In the genomic region with DNA sequence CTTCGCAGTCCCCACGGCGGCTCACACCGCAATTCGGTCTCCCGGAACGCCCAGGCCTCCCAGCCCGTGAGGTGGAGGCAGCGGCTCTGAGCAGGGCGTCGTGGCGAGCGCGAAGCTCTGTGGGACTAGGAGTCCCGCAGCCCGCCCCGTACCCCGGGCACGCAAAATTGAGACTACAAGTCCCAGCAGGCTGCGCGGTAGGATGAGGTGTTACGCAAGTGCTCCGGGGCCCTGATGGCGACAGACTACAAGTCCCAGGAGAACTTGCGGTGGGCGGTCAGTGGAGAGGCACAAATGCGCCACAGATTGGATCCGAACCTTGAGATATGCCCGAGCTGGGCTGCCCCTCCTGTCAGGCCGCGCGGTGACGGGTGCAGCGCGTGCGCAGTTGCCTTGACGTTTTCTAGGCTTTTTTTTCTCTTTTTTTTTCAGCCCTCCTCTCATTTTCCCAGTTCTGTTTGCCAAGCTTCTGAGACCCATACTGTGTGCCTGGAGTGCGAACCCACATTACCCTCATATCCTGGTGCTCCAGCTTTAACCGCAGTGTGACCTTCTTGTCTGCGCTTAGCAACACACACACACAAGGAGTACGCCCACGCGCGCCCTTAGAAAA, we compare ENCODE assay signal across 8 mouse cellular contexts. TPM values are rescaled to one million over a fixed set of nuclear protein-coding genes. Genes with fewer than 3 reads are reported as not detected.
DNase-seq lines count a peak whose midpoint lies in the region; ATAC-seq and TF ChIP-seq lines count a peak whose summit lies in the region.

No protein-coding gene starts in this region.

- ATAC-seq in forebrain, embryonic 11.5 days (replicated peaks; ENCODE audit: low FRiP score): peak; percentile 99
- ATAC-seq in heart, embryonic 16.5 days (replicated peaks; ENCODE audit: extremely low read depth, insufficient read depth, low FRiP score): peak; percentile 98
- peak; percentile 97 for ATAC-seq in liver, embryonic 15.5 days (ENCODE audit: insufficient read depth)
- peak; percentile 97 for ATAC-seq in neural tube, embryonic 12.5 days (ENCODE audit: low FRiP score, low read depth)

- H3K4me1 ChIP-seq in E14TG2a.4 (replicated peaks; ENCODE audit: low read depth, low read length): peaks cover 37% of the 10 kb centered on the region
- peaks cover 9% of the 10 kb centered on the region; the same call in 1 of the 2 replicates for H3K4me1 ChIP-seq in forebrain, embryonic 11.5 days (replicated peaks; ENCODE audit: control insufficient read depth, insufficient read depth, low read length)
- peaks cover 22% of the 10 kb centered on the region for H3K4me1 ChIP-seq in heart, embryonic 16.5 days (ENCODE audit: control insufficient read depth, insufficient read depth, low read length)
- peaks cover 42% of the 10 kb centered on the region for H3K4me1 ChIP-seq in liver, embryonic 15.5 days (replicated peaks)
- H3K4me1 ChIP-seq in neural tube, embryonic 12.5 days: peaks cover 22% of the 10 kb centered on the region

- peak; percentile 96 for DNase-seq in c-Kit-positive CD71-positive TER-119-negative erythroid progenitor cells, embryonic 14.5 days (ENCODE audit: low read depth)
- DNase-seq in forebrain, embryonic 11.5 days (ENCODE audit: low spot score): peak; percentile 99
- DNase-seq in kidney, postnatal 36 days: peak; percentile 99 to 100
- peak; percentile 100 for DNase-seq in telencephalon, adult 2 months (ENCODE audit: low read depth, low spot score)

- H3K27ac ChIP-seq in forebrain, embryonic 11.5 days (ENCODE audit: low read depth, low read length): peak overlapping the region; percentile 68; the same call in 1 of the 2 replicates
- peak overlapping the region; percentile 93 for H3K27ac ChIP-seq in heart, embryonic 16.5 days (ENCODE audit: low read length)
- peak overlapping the region; percentile 90 for H3K27ac ChIP-seq in liver, embryonic 15.5 days (replicated peaks)
- H3K27ac ChIP-seq in neural tube, embryonic 12.5 days: peak overlapping the region; percentile 60

- H3K4me3 ChIP-seq in E14TG2a.4 (replicated peaks; ENCODE audit: low read length): peak overlapping the region; percentile 99
- H3K4me3 ChIP-seq in forebrain, embryonic 11.5 days (ENCODE audit: low read depth, low read length): peak overlapping the region; percentile 94
- peak overlapping the region; percentile 93 for H3K4me3 ChIP-seq in heart, embryonic 16.5 days (ENCODE audit: low read length)
- H3K4me3 ChIP-seq in liver, embryonic 15.5 days (replicated peaks): peak overlapping the region; percentile 97
- H3K4me3 ChIP-seq in neural tube, embryonic 12.5 days: peak overlapping the region; percentile 95

- WGBS in forebrain, embryonic 11.5 days: 1% methylated on average over 44 of the region's 44 CpGs
- under 1% methylated on average over 44 of the region's 44 CpGs for WGBS in heart, embryonic 16.5 days
- 1% methylated on average over 44 of the region's 44 CpGs for WGBS in liver, embryonic 15.5 days (ENCODE audit: insufficient replicate concordance)
- 3% methylated on average over 44 of the region's 44 CpGs for WGBS in neural tube, embryonic 12.5 days

- no peak for TF ChIP-seq CTCF in E14TG2a.4 (conservative IDR thresholded peaks at IDR 0.05; ENCODE audit: low read length)

- H3K27me3 ChIP-seq in E14TG2a.4 (ENCODE audit: insufficient read depth, low read length): peaks cover 9% of the 10 kb centered on the region
- no peaks in the 10 kb centered on the region for H3K27me3 ChIP-seq in forebrain, embryonic 11.5 days (ENCODE audit: control insufficient read depth, insufficient read depth, low read length)
- H3K27me3 ChIP-seq in heart, embryonic 16.5 days (ENCODE audit: control insufficient read depth, insufficient read depth, low read length): no peaks in the 10 kb centered on the region
- H3K27me3 ChIP-seq in liver, embryonic 15.5 days: no peaks in the 10 kb centered on the region
- no peaks in the 10 kb centered on the region for H3K27me3 ChIP-seq in neural tube, embryonic 12.5 days (replicated peaks)

- H3K9me3 ChIP-seq in E14TG2a.4 (ENCODE audit: low read length): no peaks in the 10 kb centered on the region
- no peaks in the 10 kb centered on the region for H3K9me3 ChIP-seq in forebrain, embryonic 11.5 days (ENCODE audit: control insufficient read depth, low read length)
- no peaks in the 10 kb centered on the region for H3K9me3 ChIP-seq in heart, embryonic 16.5 days (replicated peaks; ENCODE audit: control insufficient read depth, low read length)
- H3K9me3 ChIP-seq in liver, embryonic 15.5 days (replicated peaks): no peaks in the 10 kb centered on the region
- H3K9me3 ChIP-seq in neural tube, embryonic 12.5 days: no peaks in the 10 kb centered on the region

- peak overlapping the region; percentile 87 for H3K9ac ChIP-seq in forebrain, embryonic 11.5 days (ENCODE audit: low read length)
- H3K9ac ChIP-seq in heart, embryonic 16.5 days (ENCODE audit: low read length): peak overlapping the region; percentile 97
- H3K9ac ChIP-seq in liver, embryonic 15.5 days: peak overlapping the region; percentile 96
- peak overlapping the region; percentile 92 for H3K9ac ChIP-seq in neural tube, embryonic 12.5 days

- H3K4me2 ChIP-seq in forebrain, embryonic 11.5 days (ENCODE audit: low read depth, low read length, severe bottlenecking): peak overlapping the region; percentile 95
- peak overlapping the region; percentile 91 for H3K4me2 ChIP-seq in heart, embryonic 16.5 days (ENCODE audit: low read depth, low read length)
- H3K4me2 ChIP-seq in liver, embryonic 15.5 days: peak overlapping the region; percentile 95
- H3K4me2 ChIP-seq in neural tube, embryonic 12.5 days (replicated peaks): peak overlapping the region; percentile 95

- H3K36me3 ChIP-seq in E14TG2a.4 (ENCODE audit: insufficient read depth, low read length): peaks cover 25% of the 10 kb centered on the region
- H3K36me3 ChIP-seq in forebrain, embryonic 11.5 days (ENCODE audit: control insufficient read depth, insufficient read depth, low read length): no peaks in the 10 kb centered on the region
- 0 out of 2 replicates have a peak, but pooled peaks cover 5% of the 10 kb centered on the region for H3K36me3 ChIP-seq in heart, embryonic 16.5 days (ENCODE audit: control insufficient read depth, insufficient read depth)
- peaks cover 3% of the 10 kb centered on the region; the same call in 1 of the 2 replicates for H3K36me3 ChIP-seq in liver, embryonic 15.5 days (replicated peaks)
- H3K36me3 ChIP-seq in neural tube, embryonic 12.5 days: peaks cover 9% of the 10 kb centered on the region

RNA-seq across cellular contexts. Expression of a gene that starts 22.8 kb away (rescaled TPM):
- 186 and 206 TPM in 2 replicates for polyA plus RNA-seq in forebrain, embryonic 11.5 days (2014; fragmentation: Nextera tagmentation; extraction: Ambion mirVana)
- 150 and 158 TPM in 2 replicates for polyA plus RNA-seq in heart, embryonic 16.5 days (2015; fragmentation: Nextera tagmentation; extraction: Ambion mirVana)
- polyA plus RNA-seq in liver, embryonic 15.5 days (2015; fragmentation: Nextera tagmentation; extraction: Ambion mirVana): 44.7 and 51.2 TPM in 2 replicates
- 260 and 266 TPM in 2 replicates for polyA plus RNA-seq in neural tube, embryonic 12.5 days (2016; fragmentation: Nextera tagmentation; extraction: Ambion mirVana)

RNA-seq across cellular contexts. Expression of a gene that starts 49.8 kb away (rescaled TPM):
- polyA plus RNA-seq in forebrain, embryonic 11.5 days (2014; fragmentation: Nextera tagmentation; extraction: Ambion mirVana): 44.0 and 48.6 TPM in 2 replicates
- polyA plus RNA-seq in heart, embryonic 16.5 days (2015; fragmentation: Nextera tagmentation; extraction: Ambion mirVana): 41.4 and 46.4 TPM in 2 replicates
- polyA plus RNA-seq in liver, embryonic 15.5 days (2015; fragmentation: Nextera tagmentation; extraction: Ambion mirVana): 3.7 and 4.9 TPM in 2 replicates
- polyA plus RNA-seq in neural tube, embryonic 12.5 days (2016; fragmentation: Nextera tagmentation; extraction: Ambion mirVana): 41.9 and 50.8 TPM in 2 replicates

Comparison
In these comparisons a context has a peak if more than half of its experiments do, and no peak if none do; other contexts are left out.
1. Peak in every context shown above with its lines: DNase-seq, ATAC-seq, H3K4me3 ChIP-seq and H3K27ac ChIP-seq.